Comparison of ENCODE assay signal across 8 mouse cellular contexts in genomic region chr2:165387844-165388495, GRCm38 (mm10). TPM values are rescaled to one million over a fixed set of nuclear protein-coding genes. Genes with fewer than 3 reads are reported as not detected.
DNase-seq lines count a peak whose midpoint lies in the region; ATAC-seq and TF ChIP-seq lines count a peak whose summit lies in the region.

Zfp334 (minus strand) TSS chr2:165388259.

- peak; percentile 94 for DNase-seq in Muller cell, postnatal 12 days (ENCODE audit: inconsistent ontology term)
- DNase-seq in cerebellum, adult 8-10 months = peak; percentile 95
- DNase-seq in heart, postnatal 4 days = peak; percentile 97
- DNase-seq in layer of hippocampus, adult 2 months (ENCODE audit: low spot score in 2 of 2) = peak; percentile 97 to 98
- DNase-seq in ovary, postnatal 10 days (ENCODE audit: low spot score) = peak; percentile 94
- peak; percentile 79 to 92 for DNase-seq in urinary bladder, postnatal 36 days (ENCODE audit: low spot score in 2 of 2)

- TF ChIP-seq CTCF in layer of hippocampus, adult 2 months (conservative IDR thresholded peaks at IDR 0.05) = 0 out of 2 replicates have a peak, but pooled peaks have one; percentile 16

- no peaks in the 10 kb centered on the region for H3K4me1 ChIP-seq in liver, embryonic 16.5 days (ENCODE audit: control insufficient read depth, low read depth, low read length)

- H3K4me3 ChIP-seq in layer of hippocampus, adult 2 months = peak within 1 kb of the TSS; percentile 91
- peak within 1 kb of the TSS; percentile 60 for H3K4me3 ChIP-seq in liver, embryonic 16.5 days (ENCODE audit: low read depth, low read length)

- 2% methylated on average over 40 of the region's 40 CpGs for WGBS in liver, embryonic 16.5 days (ENCODE audit: insufficient replicate concordance)

- peaks cover 3% of the 10 kb centered on the region; the same call in 1 of the 2 replicates for H3K27me3 ChIP-seq in liver, embryonic 16.5 days (ENCODE audit: control insufficient read depth, insufficient read depth, low read depth, low read length)

- ATAC-seq in frontal cortex, adult (ENCODE audit: low TSS enrichment) = peak; percentile 94
- peak; percentile 57 for ATAC-seq in liver, embryonic 16.5 days (ENCODE audit: low read depth)

- no peaks in the 10 kb centered on the region for H3K9me3 ChIP-seq in liver, embryonic 16.5 days (replicated peaks; ENCODE audit: control insufficient read depth, low read length)

- peak within 1 kb of the TSS; percentile 93 for H3K27ac ChIP-seq in layer of hippocampus, adult 2 months
- 0 out of 2 replicates have a peak within 1 kb of the TSS, but pooled peaks have one; percentile 18 for H3K27ac ChIP-seq in liver, embryonic 16.5 days (ENCODE audit: low read length)

- H3K36me3 ChIP-seq in liver, embryonic 16.5 days (ENCODE audit: control insufficient read depth, insufficient read depth) = no peaks in the 10 kb centered on the region

- H3K9ac ChIP-seq in liver, embryonic 16.5 days (ENCODE audit: low read depth, low read length) = peak within 1 kb of the TSS; percentile 63

- H3K4me2 ChIP-seq in liver, embryonic 16.5 days (ENCODE audit: low read depth, low read length) = peak within 1 kb of the TSS; percentile 53

RNA-seq across cellular contexts. Expression of gene Zfp334, which starts in this region (rescaled TPM):
- 1 to 10 TPM; 4.0 to 4.6 TPM for total RNA-seq in heart, postnatal 4 days (2021)
- 10 to 100 TPM; 14.0 to 15.3 TPM for total RNA-seq in layer of hippocampus, adult 2 months (2021)
- polyA plus RNA-seq in liver, embryonic 16.5 days (2015; fragmentation: Nextera tagmentation; extraction: Ambion mirVana) = 0.96 and 0.97 TPM in 2 replicates

Comparison
In these comparisons a context has a peak if more than half of its experiments do, and no peak if none do; other contexts are left out.
1. Peak in every context shown above with its lines: DNase-seq, ATAC-seq, H3K4me3 ChIP-seq and H3K27ac ChIP-seq.
2. Peak in ATAC-seq, H3K4me3 ChIP-seq, H3K27ac ChIP-seq, H3K9ac ChIP-seq and H3K4me2 ChIP-seq in liver, embryonic 16.5 days; RNA of the gene not detected or under 1 TPM.